Mouse (Mus musculus) urinary bladder, adult 2 months (tissue): ENCODE data around the gene Lipt1. TPM values are rescaled to one million over a fixed set of nuclear protein-coding genes. Genes with fewer than 3 reads are reported as not detected.

Experiments used
- DNase-seq: peaks from one replicate; pipeline ENCODE4 v3.0.0; 2022; ENCODE audit warnings: low spot score
- polyA plus RNA-seq: library from polyadenylated mRNA; depleted of rRNA; stranded (reverse); fragments of >200 nt; gene quantifications from 2 replicates; pipeline ENCODE4 v1.2.3, GENCODE M21; 2012; rRNA removed

Gene Lipt1
- polyA plus RNA-seq, 1 experiment, result 6.5 TPM

DNA sequence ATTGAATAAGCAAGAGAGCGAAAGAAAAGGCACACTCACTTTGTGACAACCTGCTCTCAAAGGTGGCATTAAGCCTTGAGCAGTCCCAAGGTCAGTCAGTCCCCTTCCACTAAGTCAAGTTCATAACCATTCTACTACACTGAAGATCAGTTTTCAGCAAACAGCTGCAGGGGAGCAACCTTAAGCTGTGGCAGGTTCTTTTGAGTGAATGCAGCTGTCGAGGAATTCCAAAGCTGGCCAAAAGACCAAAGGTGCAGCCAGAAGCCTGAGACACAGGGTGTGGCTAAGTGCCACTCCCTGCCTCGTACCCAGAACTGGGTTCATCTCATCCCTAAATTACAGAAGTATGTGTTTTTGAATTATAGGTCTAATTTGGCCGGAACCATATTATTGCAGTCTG, 28.3 kb downstream of the Lipt1 start:
- no peak for DNase-seq

DNA sequence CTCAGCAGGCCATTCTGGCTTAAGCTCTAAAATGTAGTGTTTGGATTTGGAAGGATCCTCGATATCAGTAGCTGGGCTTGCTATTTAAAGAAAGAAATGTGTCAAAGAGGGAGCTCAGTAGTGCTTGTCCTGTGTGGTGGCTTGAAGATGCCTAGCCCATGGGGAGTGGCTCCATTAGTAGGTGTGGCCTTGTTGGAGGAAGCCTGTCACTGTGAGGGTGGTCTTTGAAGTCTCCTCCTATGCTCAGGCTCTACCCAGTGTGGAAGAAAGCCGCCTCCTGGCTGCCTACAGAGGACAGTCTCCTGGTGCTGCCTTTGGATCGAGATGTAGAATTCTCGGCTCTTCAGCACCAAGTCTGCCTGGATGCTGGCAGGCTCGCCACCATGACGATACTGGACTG, 28.8 kb downstream of the Lipt1 start:
- no peak for DNase-seq

- DNase-seq, result no peak
Measured at GRCm38 (mm10) chr1:37903178-37903577, 31.6 kb downstream of the Lipt1 start.

GRCm38 (mm10) chr1:37912751-37913150, 41.2 kb downstream of the Lipt1 start:
- DNase-seq, result no peak

- DNase-seq, result no peak
Measured at GRCm38 (mm10) chr1:37916393-37916792, 44.9 kb downstream of the Lipt1 start, which contains the start of gene Lyg2. TSS of gene Lyg2 (minus strand) at chr1:37916493.

- DNase-seq, result no peak
Measured at GRCm38 (mm10) chr1:37917666-37918065, 46.1 kb downstream of the Lipt1 start.

DNA sequence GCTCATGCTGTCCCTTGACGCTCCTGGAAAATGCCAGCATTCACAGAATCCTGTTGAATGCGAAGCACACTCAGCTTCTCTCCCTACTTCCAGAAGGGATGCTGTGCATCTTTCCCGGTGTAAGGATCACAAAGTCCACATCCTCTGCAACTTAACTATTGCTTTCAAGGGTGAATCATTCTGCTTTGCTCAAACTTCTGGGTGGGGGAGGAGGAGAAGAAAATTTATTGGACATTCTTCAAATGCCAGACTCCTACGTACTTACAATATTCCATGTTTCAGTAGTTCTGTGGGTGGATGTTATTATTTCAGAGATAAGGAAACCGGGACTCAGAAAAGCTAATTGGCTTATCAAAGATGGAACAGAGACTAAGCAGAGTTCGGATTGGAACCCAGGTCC, 46.6 kb downstream of the Lipt1 start:
- no peak for DNase-seq

DNA sequence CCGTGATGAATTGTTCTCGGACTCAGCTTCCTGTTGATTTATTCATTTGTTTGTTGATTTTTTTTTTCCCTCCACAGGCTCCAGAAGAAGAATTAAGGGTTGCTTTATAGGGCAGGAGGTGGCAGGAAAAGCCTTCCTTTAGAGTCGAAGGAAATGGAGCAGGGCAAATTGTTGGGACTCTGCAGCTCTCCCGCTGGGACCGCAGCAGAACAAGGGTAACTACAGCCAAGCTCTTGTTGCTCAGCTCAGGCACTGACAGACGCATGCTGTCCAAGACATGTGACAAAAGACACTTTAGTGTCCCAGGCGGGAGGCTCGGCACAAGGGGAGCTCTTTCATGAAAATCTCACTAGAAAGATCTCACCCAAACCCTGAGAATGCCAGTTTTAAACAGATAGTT, 51.0 kb downstream of the Lipt1 start:
- no peak for DNase-seq

Other genes starting within 250 kb of the Lipt1 start
- gene 2010300C02Rik, start 151.7 kb upstream of the Lipt1 start, polyA plus RNA-seq, result 3.7 and 4.0 TPM in 2 replicates
- 4.6 TPM in 2 replicates for gene Tsga10, start 5.3 kb upstream of the Lipt1 start, polyA plus RNA-seq
- gene Mitd1, start 18.7 kb downstream of the Lipt1 start, polyA plus RNA-seq, result 24.1 and 28.6 TPM in 2 replicates
- gene Mrpl30, start 18.7 kb downstream of the Lipt1 start, polyA plus RNA-seq, result 125 and 139 TPM in 2 replicates
- not detected in 2 replicates for gene Lyg2, start 44.8 kb downstream of the Lipt1 start, polyA plus RNA-seq
- gene Lyg1, start 86.0 kb downstream of the Lipt1 start, polyA plus RNA-seq, result not detected in 2 replicates
- 54.7 and 55.7 TPM in 2 replicates for gene Txndc9, start 126.2 kb downstream of the Lipt1 start, polyA plus RNA-seq
- gene Eif5b, start 126.3 kb downstream of the Lipt1 start, polyA plus RNA-seq, result 26.0 and 35.1 TPM in 2 replicates